Mouse (Mus musculus) hindbrain, postnatal 0 days (tissue): ENCODE measurements at regions not wholly inside any gene's neighbourhood (a gene's known extent, or its start where the extent isn't known, plus 50 kb on each side); places are given as distances from the start of the nearest gene placed in this dataset.
"Not testable (repeated sequence)": the region's sequence is repeated elsewhere in the genome, so short reads cannot be mapped to it uniquely, and the experiment has no call there.

ENCODE experiments used
- ATAC-seq: fragments of 200-750 bp; cut with Nextera tagmentation; 2 replicates; pipeline ENCODE4 v1.8.0; 2017; ENCODE audit warnings: mild to moderate bottlenecking, moderate TSS enrichment, moderate library complexity
- DNase-seq: peaks from one replicate; pipeline ENCODE4 v3.0.0-alpha.2; 2015; ENCODE audit warnings: low spot score
- H3K27ac ChIP-seq: fragments of 300-500 bp; sonication (generic); 2 replicates; pipeline ENCODE4 v1.5.1; 2014; ENCODE audit warnings: mild to moderate bottlenecking
- H3K27me3 ChIP-seq: fragments of 300-500 bp; sonication (generic); 2 replicates; pipeline ENCODE4 v1.6.1; 2014; ENCODE audit warnings: low read length, mixed read lengths; ENCODE audit not compliant: insufficient read depth
- H3K36me3 ChIP-seq: fragments of 300-500 bp; sonication (generic); 2 replicates; pipeline ENCODE4 v1.6.1; 2014; ENCODE audit warnings: low read length, mixed read lengths; ENCODE audit not compliant: insufficient read depth
- H3K4me1 ChIP-seq: fragments of 300-500 bp; sonication (generic); 2 replicates; pipeline ENCODE4 v1.6.1; 2014; ENCODE audit warnings: antibody characterized with exemption, low read length, mixed read lengths; ENCODE audit not compliant: insufficient read depth
- H3K4me2 ChIP-seq: fragments of 300-500 bp; sonication (generic); 2 replicates; pipeline ENCODE4 v1.6.1; 2014; ENCODE audit warnings: low read depth, mild to moderate bottlenecking, low read length, moderate library complexity, mixed read lengths
- H3K4me3 ChIP-seq: fragments of 300-500 bp; sonication (generic); 2 replicates; pipeline ENCODE4 v1.5.1; 2014; ENCODE audit warnings: low read length
- H3K9ac ChIP-seq: fragments of 300-500 bp; sonication (generic); replicated peaks from 2 replicates; pipeline ENCODE4 v1.6.1; 2014; ENCODE audit warnings: mild to moderate bottlenecking, low read length, moderate library complexity, mixed read lengths
- H3K9me3 ChIP-seq: fragments of 300-500 bp; sonication (generic); 2 replicates; pipeline ENCODE4 v1.6.1; 2016; ENCODE audit warnings: low read length, mixed read lengths
- CTCF ChIP-seq: IDR thresholded peaks from 2 replicates; pipeline ENCODE4 v1.5.1; 2016; ENCODE audit warnings: antibody characterized with exemption, control low read depth, low read depth
- WGBS: fragments of 180-500 bp; shearing (Covaris S2); extraction: QIAGEN DNeasy Blood & Tissue Kit; methylation state at CpG from one replicate; pipeline ENCODE4 v1.1.7; 2014; 5-methylcytosine and 5-hydroxymethylcytosine counted together

DNA sequence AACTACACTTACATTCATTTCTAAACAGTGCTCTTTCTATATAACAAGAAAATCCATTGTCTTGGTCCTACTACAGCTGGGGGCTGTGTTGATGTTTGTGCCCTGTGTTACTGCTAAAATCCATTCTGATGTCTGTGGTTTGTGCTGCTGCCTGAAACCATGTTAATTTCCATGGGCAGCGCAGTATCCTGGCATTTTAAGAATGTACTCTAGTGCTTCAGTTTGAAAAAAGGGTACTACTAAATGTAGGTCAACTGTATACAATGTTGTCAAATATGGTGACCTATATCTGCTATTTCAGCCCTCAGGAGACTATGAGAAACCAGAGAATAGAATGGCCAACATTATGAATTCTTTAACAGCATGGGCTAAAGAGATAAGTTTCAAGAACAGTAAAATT, 1052.2 kb downstream of the Hace1 start:
- H3K9me3 ChIP-seq: no peaks in the 10 kb centered on the region
- 95% methylated on average over 1 of the region's 1 CpGs for WGBS
- no peak overlapping the region for H3K4me2 ChIP-seq
- no peak for DNase-seq
- H3K27me3 ChIP-seq: no peaks in the 10 kb centered on the region
- no peak for ATAC-seq
- H3K9ac ChIP-seq: no peak overlapping the region
- no peak overlapping the region for H3K27ac ChIP-seq
- H3K4me1 ChIP-seq: no peaks in the 10 kb centered on the region
- no peaks in the 10 kb centered on the region for H3K36me3 ChIP-seq
- TF ChIP-seq CTCF: no peak
- H3K4me3 ChIP-seq: no peak overlapping the region

DNA sequence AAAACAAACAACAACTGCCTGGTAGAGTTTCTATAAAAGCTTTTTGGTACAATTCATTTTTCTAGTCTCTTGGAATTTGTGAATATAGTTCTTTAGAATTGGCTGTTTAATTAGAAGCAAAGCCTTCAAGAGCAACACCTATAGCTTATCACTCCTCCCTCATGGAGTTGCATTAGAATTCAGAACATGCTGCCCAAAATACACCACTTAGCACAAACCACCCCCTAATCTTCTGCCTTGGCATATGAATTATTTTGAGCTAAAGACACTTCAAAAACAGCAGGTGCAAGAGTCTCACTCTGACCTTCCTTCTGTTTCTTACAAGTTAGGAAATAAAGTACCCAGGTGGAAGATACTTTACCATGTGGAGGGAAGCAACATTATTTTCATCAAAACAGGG, 1085.4 kb downstream of the Hace1 start:
- no peak for DNase-seq
- H3K4me1 ChIP-seq: no peaks in the 10 kb centered on the region
- H3K36me3 ChIP-seq: no peaks in the 10 kb centered on the region
- H3K9me3 ChIP-seq: no peaks in the 10 kb centered on the region
- H3K9ac ChIP-seq: no peak overlapping the region
- H3K27ac ChIP-seq: no peak overlapping the region
- no peak for ATAC-seq
- H3K27me3 ChIP-seq: no peaks in the 10 kb centered on the region
- no peak overlapping the region for H3K4me2 ChIP-seq
- no peak overlapping the region for H3K4me3 ChIP-seq
- no peak for TF ChIP-seq CTCF

DNA sequence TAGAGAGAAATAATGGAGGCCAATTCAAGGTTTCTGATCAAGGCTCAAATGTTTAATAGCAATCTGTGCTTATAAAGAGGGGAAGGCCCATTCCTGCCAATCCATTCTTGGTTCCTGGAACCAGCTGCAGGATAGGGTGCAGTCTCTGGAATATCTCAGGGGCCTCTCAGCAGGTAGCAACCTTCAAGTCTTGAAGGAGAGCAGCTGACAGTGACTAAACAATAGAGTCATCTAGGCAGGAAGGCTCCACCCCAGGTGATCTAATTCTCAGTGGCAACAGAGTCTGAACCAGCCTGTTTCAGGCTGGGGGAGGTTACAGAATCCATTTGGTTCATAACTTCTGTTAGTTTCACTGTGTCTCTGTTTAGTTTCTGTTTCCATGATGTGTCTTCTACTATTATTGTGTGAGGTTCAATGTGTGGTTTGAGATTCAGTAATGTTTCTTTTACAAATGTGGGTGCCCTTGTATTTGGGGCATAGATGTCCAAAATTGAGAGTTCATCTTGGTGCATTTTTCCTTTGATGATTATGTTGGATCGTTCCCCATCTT, 1112.3 kb downstream of the Hace1 start:
- WGBS: 100% methylated on average over 1 of the region's 1 CpGs
- not testable (repeated sequence) for H3K9ac ChIP-seq, H3K27ac ChIP-seq, H3K27me3 ChIP-seq, ATAC-seq, H3K9me3 ChIP-seq, H3K4me3 ChIP-seq, H3K4me1 ChIP-seq, H3K4me2 ChIP-seq, DNase-seq, H3K36me3 ChIP-seq

DNA sequence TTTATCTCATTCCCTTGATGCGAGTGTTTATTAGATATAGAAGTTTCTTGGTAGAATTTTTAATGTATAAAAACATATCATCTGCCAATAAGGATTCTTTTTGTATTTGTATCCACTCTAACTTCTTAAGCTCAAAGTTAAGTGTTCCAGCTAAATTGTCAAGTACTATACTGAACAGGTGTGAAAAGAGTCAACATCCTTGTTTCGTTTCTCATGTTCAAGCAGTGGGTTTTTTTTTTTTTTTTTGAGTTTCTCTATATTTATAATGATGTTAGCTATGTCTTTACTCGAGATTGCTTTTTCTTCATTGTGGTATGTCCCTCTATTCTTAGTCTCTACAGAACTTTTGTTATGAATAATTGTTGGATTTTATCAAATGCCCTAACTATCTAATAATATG, 1115.0 kb downstream of the Hace1 start:
- H3K36me3 ChIP-seq: no peaks in the 10 kb centered on the region
- H3K27me3 ChIP-seq: no peaks in the 10 kb centered on the region
- ATAC-seq (no peak), DNase-seq (no peak)
- no peak overlapping the region for H3K9ac ChIP-seq
- H3K4me3 ChIP-seq: no peak overlapping the region
- no peaks in the 10 kb centered on the region for H3K9me3 ChIP-seq
- no peaks in the 10 kb centered on the region for H3K4me1 ChIP-seq
- no peak overlapping the region for H3K27ac ChIP-seq
- H3K4me2 ChIP-seq: no peak overlapping the region
- 84% methylated on average over 3 of the region's 3 CpGs for WGBS
- TF ChIP-seq CTCF: no peak

DNA sequence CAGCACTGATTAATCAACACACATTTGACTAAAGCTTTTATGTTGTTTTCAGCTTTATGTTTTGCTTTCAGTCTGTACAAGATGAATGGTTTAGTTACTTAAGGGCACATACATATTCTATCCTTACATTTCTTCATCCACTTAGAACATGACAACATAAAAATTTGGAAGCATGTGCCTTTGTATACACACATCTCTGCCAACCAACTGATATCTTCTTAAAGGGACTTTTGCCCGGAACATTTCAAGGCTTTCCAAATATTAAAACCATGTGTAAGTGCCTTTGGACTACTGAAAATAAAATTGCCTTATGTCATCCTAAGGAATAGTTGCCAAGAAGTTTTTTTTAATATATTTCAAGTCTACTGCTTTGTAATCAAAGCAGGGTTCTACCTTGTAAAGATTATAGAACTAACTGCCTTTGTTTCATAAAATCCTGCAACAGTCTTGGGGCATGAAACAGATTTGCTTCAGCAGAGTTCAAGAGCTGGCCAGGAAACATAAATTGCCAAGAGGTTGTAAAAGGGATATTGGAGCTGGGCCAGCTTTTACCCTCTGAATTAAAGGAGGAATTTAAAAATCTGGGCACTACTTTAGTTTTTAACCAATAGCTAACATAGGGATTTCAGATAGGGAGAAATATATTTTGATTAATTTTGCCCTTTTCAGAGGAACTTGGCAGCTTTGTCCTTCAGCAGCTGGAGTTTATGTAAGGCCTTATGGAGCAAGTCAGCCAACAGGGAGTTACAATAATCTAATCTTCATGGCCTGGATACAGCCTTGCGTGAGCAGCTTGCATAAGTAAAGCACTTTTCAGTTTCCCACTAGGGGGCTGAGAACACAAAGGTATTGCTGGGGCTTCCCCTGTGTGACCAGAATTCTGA, 1120.0 kb downstream of the Hace1 start:
- ATAC-seq (peak; percentile 91), DNase-seq (peak; percentile 87)
- Histone ChIP-seq H3K27ac (peak overlapping the region; percentile 23; the same call in 1 of the 2 replicates), H3K4me3 (no peak overlapping the region), H3K9ac (no peak overlapping the region), H3K27me3 (no peaks in the 10 kb centered on the region), H3K4me1 (no peaks in the 10 kb centered on the region), H3K4me2 (no peak overlapping the region), H3K36me3 (no peaks in the 10 kb centered on the region), H3K9me3 (no peaks in the 10 kb centered on the region)
- WGBS: 31% methylated on average over 2 of the region's 2 CpGs
- TF ChIP-seq CTCF: peak; percentile 63

DNA sequence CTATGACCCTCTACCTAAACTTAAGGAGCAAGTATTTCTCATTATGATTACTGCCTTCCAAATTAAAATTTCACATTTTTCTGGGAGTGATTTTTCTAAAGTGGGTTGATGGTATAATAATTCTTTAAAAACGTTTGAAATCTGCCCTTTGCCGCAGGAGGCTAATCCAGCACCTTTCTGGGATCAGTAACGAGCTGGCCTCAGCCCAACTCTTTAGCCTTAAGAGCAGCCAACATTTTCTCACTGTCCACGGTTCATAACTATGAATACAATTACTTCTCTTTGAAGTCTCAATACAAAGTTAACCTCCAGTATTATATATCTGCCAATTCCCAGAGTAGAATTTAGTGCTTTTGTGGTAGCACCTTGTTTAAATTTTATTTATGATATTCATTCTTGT, 1123.6 kb downstream of the Hace1 start:
- Histone ChIP-seq H3K4me3 (no peak overlapping the region), H3K4me2 (no peak overlapping the region), H3K27me3 (no peaks in the 10 kb centered on the region), H3K9me3 (no peaks in the 10 kb centered on the region), H3K27ac (no peak overlapping the region), H3K9ac (no peak overlapping the region), H3K36me3 (no peaks in the 10 kb centered on the region), H3K4me1 (no peaks in the 10 kb centered on the region)
- DNase-seq (no peak), ATAC-seq (no peak)
- no peak for TF ChIP-seq CTCF
- 32% methylated on average over 4 of the region's 4 CpGs for WGBS

DNA sequence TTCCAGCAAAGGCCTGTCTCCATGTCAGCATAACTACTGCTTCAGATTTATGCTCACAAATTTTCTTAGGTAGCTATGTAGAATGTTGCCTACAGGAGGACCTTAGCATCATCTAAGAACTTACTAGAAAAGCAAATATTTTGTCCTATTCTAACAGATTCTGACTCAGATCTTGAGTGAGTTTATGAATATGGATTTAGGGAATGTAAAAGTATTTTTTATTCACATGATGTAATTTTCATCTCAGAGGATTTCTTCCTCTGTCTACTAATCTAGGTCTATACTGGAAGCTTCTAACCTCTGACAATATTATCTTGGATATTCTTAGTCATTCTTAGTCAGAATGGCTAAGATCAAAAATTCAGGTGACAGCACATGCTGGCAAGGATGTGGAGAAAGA, 1130.4 kb downstream of the Hace1 start:
- H3K27me3 ChIP-seq, ATAC-seq, H3K36me3 ChIP-seq, DNase-seq, H3K9me3 ChIP-seq, H3K4me2 ChIP-seq, H3K4me1 ChIP-seq, H3K27ac ChIP-seq, H3K4me3 ChIP-seq, H3K9ac ChIP-seq: not testable (repeated sequence)
